Mouse (Mus musculus): ENCODE results near the gene Rcc2.

GRCm38 (mm10) chr4:140747978-140748377 is 47.6 kb downstream of the Rcc2 start:
- TF ChIP-seq POLR2A (IDR thresholded peaks at IDR 0.05; ENCODE audit: borderline replicate concordance, extremely low read depth, low read depth, low read length) (no peak), CTCF (IDR thresholded peaks at IDR 0.05; ENCODE audit: insufficient read depth, low read length) (no peak)
